Mouse (Mus musculus): ENCODE results near the gene Smim5. TPM values are rescaled to one million over a fixed set of nuclear protein-coding genes. Genes with fewer than 3 reads are reported as not detected.

Smim5 gene
- total RNA-seq, 2 experiments from 2014 or later: 0.85 to 0.98 TPM

GRCm38 (mm10) chr11:115921986-115922385, 22.2 kb downstream of the Smim5 start:
- no peak for DNase-seq (ENCODE audit: low spot score in 2 of 2)

- DNase-seq (ENCODE audit: low spot score in 2 of 2): no peak
Measured at GRCm38 (mm10) chr11:115929031-115929430, 29.3 kb downstream of the Smim5 start.

GRCm38 (mm10) chr11:115929818-115930217, 30.1 kb downstream of the Smim5 start:
- no peak for DNase-seq (ENCODE audit: low spot score in 2 of 2)

GRCm38 (mm10) chr11:115931235-115931634, 31.5 kb downstream of the Smim5 start:
- DNase-seq (ENCODE audit: low spot score in 2 of 2): no peak

- DNase-seq (ENCODE audit: low spot score in 2 of 2): peak; percentile 97 to 98
Measured at GRCm38 (mm10) chr11:115933108-115933746, 33.5 kb downstream of the Smim5 start, which contains the start of the genes Sap30bp and Recql5. Sap30bp (plus strand) TSS chr11:115933282. Recql5 (minus strand) TSS chr11:115933477.

- no peak for DNase-seq (ENCODE audit: low spot score in 2 of 2)
Measured at GRCm38 (mm10) chr11:115933747-115934110, 34.0 kb downstream of the Smim5 start.

GRCm38 (mm10) chr11:115939690-115940329, 40.0 kb downstream of the Smim5 start:
- peak; percentile 73 to 75 for DNase-seq (ENCODE audit: low spot score in 2 of 2)

- no peak for DNase-seq (ENCODE audit: low spot score in 2 of 2)
Measured at GRCm38 (mm10) chr11:115941980-115942379, 42.2 kb downstream of the Smim5 start.

- no peak for DNase-seq (ENCODE audit: low spot score in 2 of 2)
Measured at GRCm38 (mm10) chr11:115945247-115945646, 45.5 kb downstream of the Smim5 start.

GRCm38 (mm10) chr11:115946221-115946828, 46.6 kb downstream of the Smim5 start:
- no peak for DNase-seq (ENCODE audit: low spot score in 2 of 2)

GRCm38 (mm10) chr11:115948316-115948715, 48.5 kb downstream of the Smim5 start:
- no peak for DNase-seq (ENCODE audit: low spot score in 2 of 2)

GRCm38 (mm10) chr11:115950719-115951118, 51.0 kb downstream of the Smim5 start:
- no peak for DNase-seq (ENCODE audit: low spot score in 2 of 2)

GRCm38 (mm10) chr11:115954712-115955111, 54.9 kb downstream of the Smim5 start:
- no peak for DNase-seq (ENCODE audit: low spot score in 2 of 2)

GRCm38 (mm10) chr11:115955195-115955858, 55.6 kb downstream of the Smim5 start:
- no peak for DNase-seq (ENCODE audit: low spot score in 2 of 2)

Other genes with a start within 250 kb of the Smim5 start
- gene Grb2, start 191.4 kb upstream of the Smim5 start, total RNA-seq (2021): 100 to 1,000 TPM; 160 to 186 TPM
- 10 to 100 TPM; 33.4 to 38.2 TPM for gene Tmem94, start 134.5 kb upstream of the Smim5 start, total RNA-seq (2021)
- gene Caskin2, start 86.3 kb upstream of the Smim5 start, total RNA-seq (2021): 10 to 100 TPM; 20.5 to 21.6 TPM
- gene Tsen54, start 85.2 kb upstream of the Smim5 start, total RNA-seq (2021): 10 to 100 TPM; 16.1 to 22.3 TPM
- gene Llgl2, start 75.9 kb upstream of the Smim5 start, total RNA-seq (2021): 1 to 10 TPM in 1 of 2 experiments, under 1 TPM in 1; 0.73 to 1.0 TPM
- gene Myo15b, start 41.6 kb upstream of the Smim5 start, total RNA-seq (2021): under 1 TPM; 0.04 to 0.21 TPM
- gene Smim6, start 12.1 kb downstream of the Smim5 start, total RNA-seq (2021): not detected
- 10 to 100 TPM; 52.6 to 53.4 TPM for gene Sap30bp, start 33.3 kb downstream of the Smim5 start, total RNA-seq (2021)
- gene Recql5, start 33.5 kb downstream of the Smim5 start, total RNA-seq (2021): 10 to 100 TPM; 21.6 to 25.5 TPM
- 1 to 10 TPM in 1 of 2 experiments, under 1 TPM in 1; 0.85 to 1.3 TPM for gene Itgb4, start 74.7 kb downstream of the Smim5 start, total RNA-seq (2021)
- 10 to 100 TPM; 20.5 to 24.7 TPM for gene Galk1, start 112.8 kb downstream of the Smim5 start, total RNA-seq (2021)
- 100 to 1,000 TPM; 400 to 469 TPM for gene H3f3b, start 128.0 kb downstream of the Smim5 start, total RNA-seq (2021)
- 10 to 100 TPM; 23.9 to 28.1 TPM for gene Unk, start 130.4 kb downstream of the Smim5 start, total RNA-seq (2021)
- gene Unc13d, start 178.0 kb downstream of the Smim5 start, total RNA-seq (2021): 1 to 10 TPM; 1.3 TPM
- gene Wbp2, start 187.0 kb downstream of the Smim5 start, total RNA-seq (2021): 100 to 1,000 TPM; 199 to 238 TPM
- 1 to 10 TPM; 6.4 to 7.2 TPM for gene Trim47, start 227.2 kb downstream of the Smim5 start, total RNA-seq (2021)
- gene Trim65, start 231.2 kb downstream of the Smim5 start, total RNA-seq (2021): 1 to 10 TPM; 5.3 to 5.5 TPM
- gene Mrpl38, start 238.9 kb downstream of the Smim5 start, total RNA-seq (2021): 10 to 100 TPM; 55.6 to 64.8 TPM

Data from layer of hippocampus, postnatal 10 days (tissue).